Mouse (Mus musculus): ENCODE measurements around the gene H60b. TPM values are rescaled to one million over a fixed set of nuclear protein-coding genes. Genes with fewer than 3 reads are reported as not detected.
"Not testable (repeated sequence)": the region's sequence is repeated elsewhere in the genome, so short reads cannot be mapped to it uniquely, and the experiment has no call there.

H60b gene
- polyA plus RNA-seq, 1 experiment from 2014 or later = 1.00 TPM

DNA sequence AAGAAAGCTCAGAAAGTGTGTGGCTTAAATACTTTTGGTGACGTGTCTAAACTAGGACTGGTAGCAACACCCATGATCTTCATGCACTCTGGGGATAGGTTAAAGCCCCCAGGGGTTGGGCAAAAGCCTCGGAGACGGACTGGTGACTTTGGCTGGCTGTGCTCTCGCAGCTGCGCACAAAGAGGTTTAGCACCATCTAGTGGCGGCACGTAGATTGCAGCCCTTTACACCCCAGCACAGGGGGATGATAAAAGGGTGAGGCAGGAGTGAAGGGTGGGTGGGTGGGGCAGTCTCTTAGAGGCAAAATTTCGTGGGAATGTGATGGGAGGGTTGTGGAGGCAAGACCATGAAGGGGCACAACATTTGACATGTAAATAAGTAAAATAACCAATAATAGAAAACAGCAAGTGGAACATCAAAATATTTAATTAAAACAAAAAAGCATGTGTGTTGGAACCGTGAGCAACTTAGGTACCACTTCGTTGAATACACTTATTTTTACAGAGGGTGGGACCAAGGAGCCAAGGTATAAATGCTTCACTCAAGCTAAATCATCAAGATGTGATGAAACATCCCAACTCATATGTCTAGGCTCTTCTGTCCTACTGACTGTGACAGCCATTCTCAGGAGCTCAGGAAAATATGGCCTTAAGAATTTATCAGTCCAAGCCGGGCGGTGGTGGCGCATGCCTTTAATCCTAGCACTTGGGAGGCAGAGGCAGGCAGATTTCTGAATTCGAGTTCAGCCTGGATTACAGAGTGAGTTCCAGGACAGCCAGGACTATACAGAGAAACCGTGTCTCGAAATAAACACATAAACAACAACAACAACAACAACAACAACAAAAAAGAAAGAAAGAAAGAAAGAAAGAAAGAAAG lies 5.6 kb downstream of the H60b start:
- 36% methylated on average over 14 of the region's 16 CpGs for WGBS
- DNase-seq (ENCODE audit: low spot score, missing footprints) = peak; percentile 95
- not testable (repeated sequence) for H3K27ac ChIP-seq (ENCODE audit: low read depth, low read length); H3K9ac ChIP-seq (ENCODE audit: low read length); H3K9me3 ChIP-seq (ENCODE audit: control insufficient read depth, low read length); H3K36me3 ChIP-seq (ENCODE audit: control insufficient read depth, insufficient read depth, low read length); H3K4me3 ChIP-seq (ENCODE audit: low read depth, low read length); H3K4me1 ChIP-seq (ENCODE audit: control insufficient read depth, insufficient read depth, low read length)
- peaks cover 12% of the 10 kb centered on the region; the same call in 1 of the 2 replicates for H3K27me3 ChIP-seq (ENCODE audit: control insufficient read depth, insufficient read depth, low read length)
- peak overlapping the region; percentile 31 for H3K4me2 ChIP-seq
- ATAC-seq (ENCODE audit: low FRiP score) = peak; percentile 70

DNA sequence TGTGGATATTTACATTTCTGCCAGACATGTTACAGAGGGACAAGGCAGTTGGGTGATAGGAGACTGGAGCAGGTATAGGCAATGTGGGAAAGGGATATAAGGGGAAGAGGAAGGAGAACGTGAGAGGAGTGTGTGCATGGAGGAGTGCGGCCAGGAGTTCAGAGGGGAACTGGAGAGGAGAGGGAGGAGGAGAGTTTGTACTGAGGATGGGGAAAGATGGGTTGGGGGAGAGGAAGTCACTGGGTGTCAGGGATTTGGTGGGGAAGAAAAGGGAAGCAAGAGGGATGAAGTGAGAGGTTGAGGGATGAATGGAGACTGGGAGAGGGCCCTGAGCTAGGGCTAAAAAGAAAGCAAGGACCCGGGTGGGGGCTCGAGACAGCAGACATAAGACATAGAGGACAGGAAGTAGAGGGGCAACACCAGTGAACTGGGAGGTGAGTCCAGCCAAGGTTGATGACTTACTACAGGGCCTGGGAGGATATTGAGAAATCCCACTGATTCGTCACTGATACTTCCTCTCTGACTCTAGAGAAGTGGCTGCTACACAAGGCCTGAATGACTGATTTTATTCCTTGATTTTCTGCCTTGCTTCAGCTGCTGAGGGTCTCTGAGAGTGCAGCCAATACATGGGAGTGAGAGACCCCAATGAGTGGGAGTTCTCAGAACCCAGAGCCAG lies 7.1 kb downstream of the H60b start:
- not testable (repeated sequence) for H3K4me1 ChIP-seq (ENCODE audit: control insufficient read depth, insufficient read depth, low read length); H3K27ac ChIP-seq (ENCODE audit: low read depth, low read length); H3K36me3 ChIP-seq (ENCODE audit: control insufficient read depth, insufficient read depth, low read length); H3K9ac ChIP-seq (ENCODE audit: low read length); H3K9me3 ChIP-seq (ENCODE audit: control insufficient read depth, low read length); DNase-seq (ENCODE audit: low spot score, missing footprints); H3K27me3 ChIP-seq (ENCODE audit: control insufficient read depth, insufficient read depth, low read length); H3K4me2 ChIP-seq; H3K4me3 ChIP-seq (ENCODE audit: low read depth, low read length); ATAC-seq (ENCODE audit: low FRiP score)
- 66% methylated on average over 5 of the region's 5 CpGs for WGBS

DNA sequence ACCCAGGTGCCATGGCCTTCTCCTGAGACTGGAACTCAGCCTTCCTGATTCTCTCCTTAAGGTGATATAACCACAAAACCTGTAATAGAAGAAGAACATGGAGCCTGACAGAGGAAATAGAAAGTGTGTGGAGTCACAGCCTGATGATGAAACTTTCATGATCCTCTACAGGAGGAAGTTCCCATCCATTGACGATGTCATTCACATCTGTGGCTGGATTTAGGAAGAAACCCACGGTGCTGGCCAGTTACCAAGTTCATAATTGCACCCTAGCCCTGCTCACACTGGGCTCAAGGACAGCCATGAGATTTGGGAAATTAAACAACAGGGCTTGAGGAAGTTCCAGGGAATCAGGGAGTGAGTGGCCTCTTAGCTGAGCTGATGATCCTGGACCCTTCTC lies 7.6 kb downstream of the H60b start:
- DNase-seq (ENCODE audit: low spot score, missing footprints); H3K9ac ChIP-seq (ENCODE audit: low read length); H3K4me2 ChIP-seq; H3K27me3 ChIP-seq (ENCODE audit: control insufficient read depth, insufficient read depth, low read length); H3K4me3 ChIP-seq (ENCODE audit: low read depth, low read length); ATAC-seq (ENCODE audit: low FRiP score); H3K36me3 ChIP-seq (ENCODE audit: control insufficient read depth, insufficient read depth, low read length); H3K4me1 ChIP-seq (ENCODE audit: control insufficient read depth, insufficient read depth, low read length); H3K9me3 ChIP-seq (ENCODE audit: control insufficient read depth, low read length); H3K27ac ChIP-seq (ENCODE audit: low read depth, low read length): not testable (repeated sequence)
- WGBS = 68% methylated on average over 2 of the region's 2 CpGs

DNA sequence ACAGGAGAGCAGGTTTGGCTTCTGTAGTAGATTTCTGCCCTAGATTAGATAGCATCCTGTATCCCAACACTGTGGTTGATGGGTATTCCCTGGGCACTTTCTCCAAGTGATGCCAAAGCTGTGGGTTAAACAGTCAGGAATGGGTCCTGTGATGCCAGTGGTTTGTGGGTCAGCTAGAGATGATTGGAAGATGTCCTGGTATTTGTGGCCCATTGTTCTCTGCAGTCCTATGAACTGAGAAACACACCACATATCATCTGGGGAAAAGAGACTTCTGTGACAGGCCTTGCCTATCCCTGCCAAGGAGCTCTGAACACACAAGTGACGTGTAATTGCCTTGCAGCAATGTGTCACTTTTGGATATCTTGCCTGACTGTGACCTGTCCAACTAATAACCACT lies 8.7 kb downstream of the H60b start:
- H3K36me3 ChIP-seq (ENCODE audit: control insufficient read depth, insufficient read depth, low read length); H3K27me3 ChIP-seq (ENCODE audit: control insufficient read depth, insufficient read depth, low read length); H3K4me2 ChIP-seq; H3K27ac ChIP-seq (ENCODE audit: low read depth, low read length); H3K9me3 ChIP-seq (ENCODE audit: control insufficient read depth, low read length); H3K9ac ChIP-seq (ENCODE audit: low read length); H3K4me3 ChIP-seq (ENCODE audit: low read depth, low read length); ATAC-seq (ENCODE audit: low FRiP score); DNase-seq (ENCODE audit: low spot score, missing footprints); H3K4me1 ChIP-seq (ENCODE audit: control insufficient read depth, insufficient read depth, low read length): not testable (repeated sequence)
- WGBS = 88% methylated on average over 1 of the region's 1 CpGs

DNA sequence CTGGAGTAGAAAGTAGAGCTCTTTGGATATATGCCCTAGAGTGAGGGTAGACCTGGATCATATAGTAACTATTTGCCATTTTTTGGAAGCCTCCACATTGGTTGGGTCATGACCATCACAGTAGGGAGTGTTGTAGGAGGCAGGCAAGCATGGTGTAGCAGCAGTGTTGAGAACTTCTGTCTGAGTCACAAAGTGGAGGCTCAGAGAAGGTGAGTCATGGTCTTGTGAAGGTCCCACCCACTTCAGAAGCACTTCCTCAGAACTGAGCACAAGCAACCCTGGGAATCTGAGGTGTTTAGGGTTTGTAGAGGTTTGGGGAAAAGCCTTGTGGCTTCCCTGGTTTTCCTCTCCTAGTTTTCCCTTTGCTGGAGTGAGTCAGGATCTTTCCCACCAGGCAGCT lies 10.7 kb downstream of the H60b start:
- H3K9ac ChIP-seq (ENCODE audit: low read length); H3K9me3 ChIP-seq (ENCODE audit: control insufficient read depth, low read length); ATAC-seq (ENCODE audit: low FRiP score); H3K27me3 ChIP-seq (ENCODE audit: control insufficient read depth, insufficient read depth, low read length); DNase-seq (ENCODE audit: low spot score, missing footprints); H3K27ac ChIP-seq (ENCODE audit: low read depth, low read length); H3K4me3 ChIP-seq (ENCODE audit: low read depth, low read length); H3K4me2 ChIP-seq; H3K36me3 ChIP-seq (ENCODE audit: control insufficient read depth, insufficient read depth, low read length); H3K4me1 ChIP-seq (ENCODE audit: control insufficient read depth, insufficient read depth, low read length): not testable (repeated sequence)

DNA sequence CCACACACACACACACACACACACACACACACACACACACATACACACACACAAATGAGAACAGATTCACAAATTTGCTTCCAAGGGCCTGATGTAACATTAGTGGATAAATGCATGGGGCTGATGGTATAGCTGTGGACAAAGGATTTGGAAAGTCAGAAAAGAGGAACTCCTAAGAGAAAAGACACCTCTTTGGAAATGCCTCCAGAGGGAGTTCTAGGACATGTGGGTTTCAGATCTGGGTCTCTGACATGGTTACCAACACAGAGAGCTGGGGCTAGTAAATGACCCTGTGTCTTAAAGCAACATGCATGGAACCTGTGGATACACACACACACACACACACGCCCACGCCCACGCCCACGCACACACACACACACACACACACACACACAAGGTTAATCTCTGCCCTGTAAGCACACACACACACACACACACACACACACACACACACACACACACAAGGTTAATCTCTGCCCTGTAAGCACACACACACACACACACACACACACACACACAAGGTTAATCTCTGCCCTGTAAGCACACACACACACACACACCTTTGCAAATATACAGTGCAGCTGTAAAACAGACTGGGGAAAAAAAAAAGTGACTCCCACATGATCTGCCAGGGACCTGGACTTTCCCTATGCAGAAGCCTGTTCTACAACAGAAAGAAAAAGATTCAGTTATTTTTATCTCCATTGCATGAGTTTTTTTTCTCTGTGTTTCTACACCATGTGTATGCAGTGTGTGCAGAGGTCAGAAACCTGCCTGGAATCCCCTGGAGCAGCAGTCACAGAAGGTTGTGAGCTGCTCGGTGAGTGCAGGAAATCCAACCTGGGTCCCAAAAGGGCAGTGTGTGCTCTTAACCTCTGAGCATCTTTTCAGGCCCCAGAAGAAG lies 14.3 kb downstream of the H60b start:
- ATAC-seq (ENCODE audit: low FRiP score); H3K9ac ChIP-seq (ENCODE audit: low read length); H3K27ac ChIP-seq (ENCODE audit: low read depth, low read length); H3K27me3 ChIP-seq (ENCODE audit: control insufficient read depth, insufficient read depth, low read length); H3K4me1 ChIP-seq (ENCODE audit: control insufficient read depth, insufficient read depth, low read length); H3K4me3 ChIP-seq (ENCODE audit: low read depth, low read length); H3K9me3 ChIP-seq (ENCODE audit: control insufficient read depth, low read length); H3K36me3 ChIP-seq (ENCODE audit: control insufficient read depth, insufficient read depth, low read length): not testable (repeated sequence)
- peak overlapping the region; percentile 19; the same call in 1 of the 2 replicates for H3K4me2 ChIP-seq
- DNase-seq (ENCODE audit: low spot score, missing footprints) = peak; percentile 37
- 84% methylated on average over 4 of the region's 5 CpGs for WGBS

DNA sequence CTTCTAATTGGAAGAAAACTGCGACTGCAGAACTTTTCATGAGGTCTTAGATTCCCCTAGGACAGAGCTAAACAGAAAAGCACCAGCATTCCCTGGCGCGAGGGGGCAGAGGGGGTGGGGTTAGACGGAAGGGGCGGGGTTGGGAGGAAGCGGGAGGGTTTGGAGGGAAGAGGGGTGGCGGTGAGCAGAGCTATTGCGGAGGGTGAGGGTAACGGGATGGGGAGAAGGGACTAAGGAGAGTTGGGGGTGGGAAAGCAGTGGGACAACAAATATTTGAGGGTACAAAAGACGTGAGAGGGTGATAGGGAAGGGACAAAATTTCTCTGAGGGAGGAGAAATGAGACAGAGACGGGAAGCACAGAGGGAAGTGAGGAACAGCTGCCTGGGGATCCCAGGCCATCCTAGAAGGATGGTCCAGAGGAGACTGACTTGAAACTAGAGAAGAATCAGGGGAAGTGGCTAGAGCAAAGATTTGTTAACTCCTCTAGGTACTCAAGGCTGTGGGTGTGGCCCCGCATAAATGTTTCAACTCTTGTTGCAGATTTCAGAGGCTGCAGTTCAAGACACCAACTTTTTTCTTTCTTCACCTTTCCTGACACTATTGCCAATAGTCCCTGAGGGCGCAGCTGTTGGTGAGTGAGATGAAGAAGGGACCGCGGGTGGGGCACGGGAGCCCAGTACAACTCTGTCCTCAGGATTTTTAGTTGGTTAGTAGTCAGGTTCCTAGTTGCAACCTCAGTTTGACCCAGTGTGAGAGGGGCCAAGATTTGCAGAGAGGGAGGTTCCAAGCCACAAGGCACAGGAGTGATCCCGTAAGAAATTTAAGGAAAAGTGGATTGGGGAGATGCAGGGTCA lies 15.2 kb downstream of the H60b start:
- not testable (repeated sequence) for H3K27me3 ChIP-seq (ENCODE audit: control insufficient read depth, insufficient read depth, low read length); H3K9me3 ChIP-seq (ENCODE audit: control insufficient read depth, low read length); H3K4me1 ChIP-seq (ENCODE audit: control insufficient read depth, insufficient read depth, low read length); H3K9ac ChIP-seq (ENCODE audit: low read length); H3K36me3 ChIP-seq (ENCODE audit: control insufficient read depth, insufficient read depth, low read length); H3K4me3 ChIP-seq (ENCODE audit: low read depth, low read length); H3K27ac ChIP-seq (ENCODE audit: low read depth, low read length)
- DNase-seq (ENCODE audit: low spot score, missing footprints) = peak; percentile 84
- WGBS = 15% methylated on average over 10 of the region's 17 CpGs
- peak overlapping the region; percentile 19; the same call in 1 of the 2 replicates for H3K4me2 ChIP-seq
- peak; percentile 78 for ATAC-seq (ENCODE audit: low FRiP score)

DNA sequence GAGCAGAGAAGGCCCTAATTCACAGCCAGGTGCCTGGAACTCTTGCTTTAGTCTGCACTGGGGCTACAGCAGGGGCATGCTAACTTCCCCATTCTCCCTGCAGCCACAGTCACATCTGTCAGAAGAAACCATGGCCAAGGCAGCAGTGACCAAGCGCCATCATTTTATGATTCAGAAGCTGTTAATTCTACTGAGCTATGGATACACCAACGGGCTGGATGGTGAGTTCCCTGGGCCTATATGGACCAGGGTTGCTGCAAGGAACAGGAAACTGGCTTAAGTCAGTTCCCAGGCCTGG lies 15.8 kb downstream of the H60b start:
- not testable (repeated sequence) for ATAC-seq (ENCODE audit: low FRiP score); H3K9me3 ChIP-seq (ENCODE audit: control insufficient read depth, low read length); H3K9ac ChIP-seq (ENCODE audit: low read length); H3K4me2 ChIP-seq; H3K27ac ChIP-seq (ENCODE audit: low read depth, low read length); H3K27me3 ChIP-seq (ENCODE audit: control insufficient read depth, insufficient read depth, low read length); H3K4me3 ChIP-seq (ENCODE audit: low read depth, low read length); DNase-seq (ENCODE audit: low spot score, missing footprints); H3K4me1 ChIP-seq (ENCODE audit: control insufficient read depth, insufficient read depth, low read length); H3K36me3 ChIP-seq (ENCODE audit: control insufficient read depth, insufficient read depth, low read length)
- 86% methylated on average over 2 of the region's 2 CpGs for WGBS

Measured in midbrain, embryonic 11.5 days (tissue).